Mouse (Mus musculus): Measurements from ENCODE around the gene Nupr1.

- TF ChIP-seq CTCF (IDR thresholded peaks at IDR 0.05; ENCODE audit: insufficient read depth, low read depth, low read length) (no peak), POLR2A (IDR thresholded peaks at IDR 0.05; ENCODE audit: insufficient read depth, low read depth, low read length) (no peak)
Observed at GRCm38 (mm10) chr7:126632478-126632877, 1.8 kb upstream of the Nupr1 start.
